ENCODE assay signal across 8 mouse cellular contexts in the genomic region with DNA sequence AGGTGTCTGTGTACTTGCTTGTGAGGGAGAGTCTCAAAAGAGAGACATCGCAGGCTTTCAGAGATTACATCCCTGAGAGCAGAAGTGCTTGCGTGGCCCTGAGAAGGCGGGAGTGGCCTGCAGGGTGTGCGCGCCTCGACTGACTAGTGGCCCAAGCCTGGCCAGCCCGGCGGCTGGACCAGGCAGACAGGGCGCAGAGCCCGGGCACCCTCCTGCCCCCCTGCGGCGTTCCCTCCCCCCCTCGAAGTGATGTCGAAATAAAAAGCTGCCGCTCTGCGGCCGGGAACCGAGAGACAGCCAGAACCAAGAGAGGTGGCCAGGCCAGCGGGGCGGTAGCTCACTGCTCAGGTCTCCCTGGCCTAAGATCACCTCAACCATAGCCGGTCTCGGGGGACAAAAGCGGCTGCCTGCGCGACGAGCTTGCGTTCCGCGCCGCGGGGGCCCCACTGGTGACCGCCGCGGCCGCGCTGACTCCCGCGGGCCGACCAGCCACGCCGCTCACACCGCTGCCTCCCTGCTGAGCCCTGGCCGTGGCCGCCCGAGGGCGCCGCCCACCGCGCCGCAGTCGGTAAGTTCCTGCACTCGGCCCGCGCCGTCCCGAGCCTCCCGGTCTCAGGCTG. TPM values are rescaled to one million over a fixed set of nuclear protein-coding genes. Genes with fewer than 3 reads are reported as not detected.
A peak's percentile ranks its signal among the peaks of the same experiment; 100 is the strongest.
DNase-seq lines count a peak whose midpoint lies in the region; ATAC-seq and TF ChIP-seq lines count a peak whose summit lies in the region.

TSS of gene Gata2 (plus strand) at position 459 of the 620 bp plus-strand sequence.

- H3K4me3 ChIP-seq in spleen, adult 2 months (ENCODE audit: extremely low read depth, insufficient read depth, insufficient read length): peak within 1 kb of the TSS; percentile 14; the same call in 1 of the 2 replicates
- peak within 1 kb of the TSS; percentile 37 for H3K4me3 ChIP-seq in forebrain, embryonic 12.5 days (replicated peaks)
- H3K4me3 ChIP-seq in hindbrain, embryonic 14.5 days (replicated peaks; ENCODE audit: low read length): peak within 1 kb of the TSS; percentile 32
- H3K4me3 ChIP-seq in liver, embryonic 15.5 days (replicated peaks): peak within 1 kb of the TSS; percentile 44

- no peak for ATAC-seq in forebrain, embryonic 12.5 days (ENCODE audit: low FRiP score)
- no peak for ATAC-seq in hindbrain, embryonic 14.5 days (ENCODE audit: low FRiP score)
- ATAC-seq in liver, embryonic 15.5 days (ENCODE audit: insufficient read depth): no peak

- no peak for TF ChIP-seq POLR2A in spleen, adult 2 months (IDR thresholded peaks at IDR 0.05; ENCODE audit: low read depth, low read length)

- peaks cover 3% of the 10 kb centered on the region; the same call in 1 of the 2 replicates for H3K4me1 ChIP-seq in spleen, adult 2 months (ENCODE audit: control insufficient read depth, insufficient read depth, insufficient read length)
- H3K4me1 ChIP-seq in forebrain, embryonic 12.5 days: peaks cover 53% of the 10 kb centered on the region
- peaks cover 21% of the 10 kb centered on the region for H3K4me1 ChIP-seq in hindbrain, embryonic 14.5 days (replicated peaks; ENCODE audit: control insufficient read depth, insufficient read depth, low read length)
- H3K4me1 ChIP-seq in liver, embryonic 15.5 days (replicated peaks): peaks cover 65% of the 10 kb centered on the region

- no peak for DNase-seq in spleen, adult 2 months (ENCODE audit: low read depth in 1 of 2, low spot score in 2 of 2)
- no peak for DNase-seq in spleen, postnatal 36 days (ENCODE audit: low spot score in 2 of 2)
- no peak for DNase-seq in hindbrain, embryonic 14.5 days (ENCODE audit: low spot score)
- peak; percentile 40 for DNase-seq in retina, embryonic 14.5 days (ENCODE audit: low spot score)
- DNase-seq in thymus, postnatal 10 days (ENCODE audit: low spot score in 2 of 2): no peak
- DNase-seq in yolk sac, embryonic 10.5 days (ENCODE audit: low spot score): no peak

- 8% methylated on average over 54 of the region's 57 CpGs for WGBS in spleen, adult 2 months
- WGBS in forebrain, embryonic 12.5 days: under 1% methylated on average over 49 of the region's 57 CpGs
- WGBS in hindbrain, embryonic 14.5 days: under 1% methylated on average over 57 of the region's 57 CpGs
- 2% methylated on average over 57 of the region's 57 CpGs for WGBS in liver, embryonic 15.5 days (ENCODE audit: insufficient replicate concordance)

- no peak for TF ChIP-seq CTCF in spleen, adult 2 months (IDR thresholded peaks at IDR 0.05; ENCODE audit: extremely low read depth, insufficient read depth, insufficient read length, insufficient replicate concordance)

- H3K27ac ChIP-seq in spleen, adult 2 months (ENCODE audit: insufficient read depth, low read length): no peak within 1 kb of the TSS
- H3K27ac ChIP-seq in forebrain, embryonic 12.5 days: 0 out of 2 replicates have a peak within 1 kb of the TSS, but pooled peaks have one; percentile 25
- H3K27ac ChIP-seq in hindbrain, embryonic 14.5 days: peak within 1 kb of the TSS; percentile 64
- no peak within 1 kb of the TSS for H3K27ac ChIP-seq in liver, embryonic 15.5 days (replicated peaks)

- no peaks in the 10 kb centered on the region for H3K9me3 ChIP-seq in forebrain, embryonic 12.5 days
- no peaks in the 10 kb centered on the region for H3K9me3 ChIP-seq in hindbrain, embryonic 14.5 days (ENCODE audit: control insufficient read depth, low read length)
- no peaks in the 10 kb centered on the region for H3K9me3 ChIP-seq in liver, embryonic 15.5 days (replicated peaks)

- peak within 1 kb of the TSS; percentile 54 for H3K4me2 ChIP-seq in forebrain, embryonic 12.5 days
- H3K4me2 ChIP-seq in hindbrain, embryonic 14.5 days (replicated peaks): peak within 1 kb of the TSS; percentile 54
- peak within 1 kb of the TSS; percentile 70 for H3K4me2 ChIP-seq in liver, embryonic 15.5 days

- no peaks in the 10 kb centered on the region for H3K36me3 ChIP-seq in spleen, adult 2 months (ENCODE audit: control insufficient read depth, insufficient read depth, low read length)
- no peaks in the 10 kb centered on the region for H3K36me3 ChIP-seq in forebrain, embryonic 12.5 days (replicated peaks)
- no peaks in the 10 kb centered on the region for H3K36me3 ChIP-seq in hindbrain, embryonic 14.5 days (replicated peaks; ENCODE audit: control insufficient read depth, insufficient read depth)
- no peaks in the 10 kb centered on the region for H3K36me3 ChIP-seq in liver, embryonic 15.5 days (replicated peaks)

- peaks cover 13% of the 10 kb centered on the region for H3K27me3 ChIP-seq in spleen, adult 2 months (ENCODE audit: control insufficient read depth, insufficient read depth, low read length)
- peaks cover 100% of the 10 kb centered on the region for H3K27me3 ChIP-seq in forebrain, embryonic 12.5 days
- H3K27me3 ChIP-seq in hindbrain, embryonic 14.5 days (ENCODE audit: control insufficient read depth, insufficient read depth, low read length): peaks cover 95% of the 10 kb centered on the region
- peaks cover 100% of the 10 kb centered on the region for H3K27me3 ChIP-seq in liver, embryonic 15.5 days

- H3K9ac ChIP-seq in forebrain, embryonic 12.5 days: peak within 1 kb of the TSS; percentile 48
- peak within 1 kb of the TSS; percentile 53 for H3K9ac ChIP-seq in hindbrain, embryonic 14.5 days
- no peak within 1 kb of the TSS for H3K9ac ChIP-seq in liver, embryonic 15.5 days

RNA-seq across cellular contexts. Expression of gene Gata2, which starts in this region (rescaled TPM):
- polyA plus RNA-seq in spleen, adult 2 months (2012; rRNA removed): 13.1 and 13.2 TPM in 2 replicates
- 9.4 and 14.6 TPM in 2 replicates for polyA plus RNA-seq in forebrain, embryonic 12.5 days (2016; fragmentation: Nextera tagmentation; extraction: Ambion mirVana)
- 19.1 and 19.2 TPM in 2 replicates for polyA plus RNA-seq in hindbrain, embryonic 14.5 days (2014; fragmentation: Nextera tagmentation; extraction: Ambion mirVana)
- polyA plus RNA-seq in liver, embryonic 15.5 days (2015; fragmentation: Nextera tagmentation; extraction: Ambion mirVana): 3.5 and 5.2 TPM in 2 replicates

Comparison
In these comparisons a context has a peak if more than half of its experiments do, and no peak if none do; other contexts are left out.
1. H3K27ac ChIP-seq: peak in forebrain, embryonic 12.5 days (single experiment) and hindbrain, embryonic 14.5 days (single experiment); none in spleen, adult 2 months (single experiment) and liver, embryonic 15.5 days (single experiment).
2. Peak in every context shown above with its lines, with median percentiles within 50 percentile points of each other: H3K4me3 ChIP-seq and H3K4me2 ChIP-seq.